Mouse (Mus musculus) lung, adult 2 months (tissue): ENCODE results near the gene Zrsr1.

ENCODE experiments used
- CTCF ChIP-seq: fragments of 200-500 bp; IDR thresholded peaks from 2 replicates; pipeline ENCODE4 v1.5.1; 2011; ENCODE audit warnings: mild to moderate bottlenecking, low read length, control low read depth; ENCODE audit not compliant: insufficient read depth
- POLR2A ChIP-seq: fragments of 200-500 bp; IDR thresholded peaks from 2 replicates; pipeline ENCODE4 v1.6.1; 2011; ENCODE audit warnings: low read depth, mild to moderate bottlenecking, control low read depth, low read length, borderline replicate concordance; ENCODE audit errors: extremely low read depth

GRCm38 (mm10) chr11:22938983-22939382, 32.8 kb upstream of the Zrsr1 start:
- no peak for TF ChIP-seq POLR2A
- no peak for TF ChIP-seq CTCF
